Mouse (Mus musculus) heart, postnatal 25 days (tissue): ENCODE results near the gene Brpf3. TPM values are rescaled to one million over a fixed set of nuclear protein-coding genes. Genes with fewer than 3 reads are reported as not detected.

Experiments used
- DNase-seq: peaks from one replicate; pipeline ENCODE4 v3.0.0; 2022; ENCODE audit warnings: low spot score
- intact Hi-C: fragments of 180-260 bp; cut with DNase I; formaldehyde crosslinking; loops from one replicate; pipeline ENCODE4 v1.15.1; 2025
- total RNA-seq, 2 experiments: library from RNA; stranded (reverse); gene quantifications; 2 replicates each; pipeline ENCODE4 v1.2.3; 2021

Brpf3 gene
- total RNA-seq, 2 experiments from 2014 or later, result 12.4 to 16.2 TPM

DNA sequence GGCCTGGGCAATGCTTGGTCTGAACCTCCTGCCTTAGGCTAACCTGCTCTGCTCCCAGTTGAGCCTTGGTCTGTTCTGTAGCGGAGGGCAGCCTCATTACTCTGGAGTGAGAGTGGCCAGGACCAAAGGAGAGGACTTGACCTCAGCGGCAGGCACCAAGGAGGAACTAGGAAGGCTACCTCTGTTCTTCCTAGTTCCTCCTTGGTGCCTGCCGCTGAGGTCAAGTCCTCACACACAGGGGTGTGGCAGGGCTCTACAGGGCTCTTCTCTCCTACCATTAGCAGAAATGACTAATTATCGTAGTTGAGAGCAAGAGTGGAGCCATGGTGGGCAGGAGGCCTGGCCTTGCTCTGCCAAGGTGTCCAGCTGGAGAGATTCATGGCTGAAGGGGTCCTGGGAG, 66.5 kb downstream of the Brpf3 start:
- intact Hi-C loops, result no loop called here

DNA sequence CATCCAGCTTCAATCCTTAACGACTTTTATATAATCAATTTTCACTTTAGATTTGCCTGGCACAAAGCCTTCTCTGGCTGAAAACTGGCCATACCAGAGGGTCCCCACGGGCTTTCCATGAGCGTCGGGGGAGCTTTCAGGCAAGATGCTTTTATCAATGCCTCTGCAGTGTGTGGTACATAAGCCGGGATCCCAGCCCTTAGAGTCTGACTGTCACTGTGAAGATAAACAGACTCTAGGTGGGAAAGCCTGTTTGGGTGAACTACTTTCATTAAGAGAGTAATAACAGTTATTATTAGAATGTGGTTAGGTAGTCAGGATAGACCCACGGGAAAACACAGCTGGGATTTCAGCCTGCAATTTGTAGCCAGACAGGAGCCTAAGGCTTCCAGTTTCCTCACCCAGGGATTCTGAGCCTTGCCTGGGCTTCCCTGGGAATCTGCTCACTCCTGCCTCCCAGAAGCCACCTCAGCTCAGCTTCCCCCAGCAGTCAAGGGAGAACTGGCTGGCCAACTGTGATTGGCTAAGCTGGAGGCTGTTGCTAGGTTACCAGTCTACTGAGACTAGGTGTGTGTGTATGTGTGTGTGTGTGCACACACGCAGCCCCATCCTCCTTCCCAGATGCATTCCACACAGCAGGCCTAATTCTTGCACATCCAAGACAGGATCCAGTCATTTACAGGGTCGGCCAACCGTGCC, 68.7 kb downstream of the Brpf3 start:
- no peak for DNase-seq
- intact Hi-C loops, result no loop called here

More for the DNA sequence above, 66.5 kb downstream of the Brpf3 start:
- DNase-seq, result no peak

DNA sequence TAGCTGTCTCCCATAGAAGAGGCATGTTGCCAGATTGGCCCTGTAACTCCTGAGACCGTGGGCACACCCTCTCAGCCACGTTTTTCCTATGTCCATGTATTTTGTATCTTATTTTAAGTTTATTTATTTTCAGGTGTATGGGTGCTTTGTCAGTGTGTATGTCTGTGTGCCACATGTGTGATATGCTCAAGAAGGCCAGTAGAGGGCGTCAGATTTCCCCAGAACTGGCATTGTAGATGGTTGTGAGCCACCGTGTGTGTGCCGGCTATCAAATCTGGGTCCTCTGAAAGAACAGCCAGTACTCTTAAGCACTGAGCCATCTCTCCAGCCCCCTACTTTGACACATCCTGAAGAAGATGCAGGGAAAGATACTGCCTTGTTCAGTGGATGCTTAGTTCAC, 69.5 kb downstream of the Brpf3 start:
- no peak for DNase-seq
- intact Hi-C loops, result no loop called here

DNA sequence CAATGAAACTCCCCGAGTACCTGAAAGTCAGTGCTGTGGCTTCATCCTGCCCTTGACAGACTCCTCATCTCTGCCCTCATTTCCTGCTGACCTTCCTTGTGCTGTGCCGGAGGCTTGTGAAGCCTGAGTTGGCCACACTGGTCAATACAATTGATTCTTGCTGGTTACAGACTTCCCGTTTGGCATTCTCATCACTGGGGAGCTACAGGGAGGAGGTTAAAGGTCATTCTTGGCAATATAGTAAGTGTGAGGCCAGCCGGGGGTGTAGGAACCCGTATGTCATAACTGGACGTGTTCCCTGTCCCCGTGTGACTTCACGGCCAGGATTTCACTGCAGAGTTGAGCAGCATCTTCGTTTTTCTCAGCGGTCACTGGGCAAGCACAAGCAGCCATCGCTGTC, 70.9 kb downstream of the Brpf3 start:
- intact Hi-C loops, result no loop called here
- DNase-seq, result no peak

DNA sequence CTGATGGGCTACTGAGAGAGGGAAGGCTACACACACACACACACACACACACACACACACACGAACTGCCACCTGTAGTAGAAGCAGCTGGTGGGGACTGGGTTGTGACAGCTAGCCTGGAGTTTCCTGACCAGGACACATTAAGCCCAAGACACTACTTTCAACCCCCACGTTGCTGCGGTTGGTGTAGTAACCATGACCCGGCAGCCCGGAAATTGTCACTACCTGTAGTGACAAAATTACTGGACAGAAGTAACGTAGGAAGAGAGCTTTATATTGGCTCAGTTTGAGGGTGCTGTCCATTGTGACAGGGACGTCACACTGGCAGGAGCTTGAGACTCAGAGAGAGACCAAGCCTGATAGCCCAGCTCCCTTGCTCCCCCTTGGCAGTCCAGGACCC, 71.4 kb downstream of the Brpf3 start:
- intact Hi-C loops, result no loop called here
- DNase-seq, result no peak

DNA sequence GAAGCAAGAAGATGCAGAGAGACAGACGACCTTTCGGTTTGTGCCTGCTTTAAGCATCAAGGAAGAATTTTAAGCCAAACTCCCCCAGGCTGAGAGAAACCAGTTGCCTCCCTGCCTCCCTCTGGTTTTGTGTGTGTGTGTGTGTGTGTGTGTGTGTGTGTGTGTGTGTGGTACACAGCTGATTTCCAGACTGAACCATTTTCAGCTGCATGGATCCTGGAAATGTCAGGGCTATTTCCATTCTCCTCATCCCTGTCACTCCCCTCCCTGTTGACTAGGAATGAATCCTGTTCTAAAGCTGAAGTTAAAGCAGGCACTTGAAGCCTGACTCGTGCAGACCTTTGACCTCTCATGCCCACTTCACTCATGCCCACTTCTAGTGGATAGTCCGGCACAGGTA, 73.3 kb downstream of the Brpf3 start:
- DNase-seq, result no peak
- intact Hi-C loops, result no loop called here

DNA sequence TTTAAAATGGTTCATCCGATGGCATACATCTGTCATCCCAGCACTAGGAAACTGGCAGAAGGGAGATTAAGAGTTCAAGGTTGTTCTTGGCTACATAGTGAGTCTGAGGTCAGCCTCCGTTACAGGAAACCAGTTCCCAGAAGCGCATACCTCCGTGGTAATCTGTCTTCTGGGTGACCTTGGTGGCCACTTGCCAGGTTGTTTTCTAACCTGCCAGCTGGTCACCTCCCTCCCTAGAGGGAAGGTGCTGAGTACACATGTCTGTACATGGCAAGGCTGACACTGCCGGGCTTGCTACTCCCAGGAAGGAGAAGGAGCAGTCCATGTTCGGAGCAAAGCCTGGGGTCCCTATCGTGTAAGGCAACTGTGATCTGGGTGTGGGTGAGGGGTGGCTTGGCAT, 73.9 kb downstream of the Brpf3 start:
- peak; percentile 36 for DNase-seq
- intact Hi-C loops, result no loop called here

DNA sequence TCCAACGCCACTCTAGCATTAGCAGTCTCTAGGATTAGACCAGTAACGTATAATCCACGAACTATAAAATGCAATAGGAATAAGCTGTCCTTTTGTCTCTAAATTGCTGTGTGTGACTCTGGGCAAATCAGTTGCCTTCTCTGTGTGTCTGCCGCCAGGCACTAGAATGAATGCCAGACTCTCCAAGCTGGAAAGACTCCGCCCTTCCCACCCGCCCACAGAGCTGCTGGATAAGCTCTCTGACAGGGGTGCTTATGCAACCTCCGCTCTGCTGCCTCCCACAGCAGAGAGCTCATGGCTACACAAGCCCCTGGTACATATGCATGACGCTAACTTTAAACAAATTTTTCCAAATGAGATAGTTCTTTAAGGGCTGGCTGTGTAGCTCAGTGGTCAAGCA, 74.4 kb downstream of the Brpf3 start:
- peak; percentile 29 for DNase-seq
- intact Hi-C loops, result no loop called here

DNA sequence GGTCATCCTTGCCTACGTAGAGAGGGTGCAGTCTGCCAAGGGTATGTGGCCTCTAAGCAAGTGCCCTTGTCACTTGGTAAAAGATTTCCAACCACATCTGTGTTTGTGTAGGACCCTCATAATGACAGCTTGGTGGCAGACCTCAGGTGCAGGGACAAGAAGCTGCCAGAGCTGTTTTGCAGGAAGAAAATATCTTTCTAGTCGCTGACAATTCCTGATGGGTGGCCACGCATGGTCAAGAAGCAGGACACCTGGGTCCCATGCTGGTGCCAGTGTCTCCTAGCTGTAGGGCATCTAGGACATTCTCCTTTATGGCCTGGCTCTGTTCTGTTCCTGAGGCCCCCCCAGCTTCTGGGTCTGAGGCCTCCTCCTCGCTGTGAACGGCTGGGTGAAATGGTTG, 75.4 kb downstream of the Brpf3 start:
- no peak for DNase-seq
- intact Hi-C loops, result no loop called here

DNA sequence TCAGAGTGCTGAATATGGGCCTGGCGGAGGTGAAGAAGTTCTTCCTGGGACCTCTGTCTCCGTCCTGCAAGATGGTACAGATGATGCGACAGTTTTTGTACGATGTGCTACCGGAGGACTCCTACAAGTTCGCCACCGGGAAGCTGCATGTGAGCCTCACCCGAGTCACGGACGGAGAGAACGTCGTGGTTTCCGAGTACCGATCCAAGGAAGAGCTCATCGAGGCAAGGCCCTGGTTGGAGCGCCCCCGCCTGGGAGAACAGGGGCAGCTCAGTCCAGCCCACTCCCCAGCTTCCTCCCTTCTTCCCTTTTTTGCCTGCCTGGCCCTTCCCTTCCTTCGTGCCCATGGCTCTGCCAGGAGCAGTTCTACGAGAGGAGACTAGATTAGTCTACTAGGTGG, 75.9 kb downstream of the Brpf3 start:
- intact Hi-C loops, result no loop called here
- DNase-seq, result no peak

DNA sequence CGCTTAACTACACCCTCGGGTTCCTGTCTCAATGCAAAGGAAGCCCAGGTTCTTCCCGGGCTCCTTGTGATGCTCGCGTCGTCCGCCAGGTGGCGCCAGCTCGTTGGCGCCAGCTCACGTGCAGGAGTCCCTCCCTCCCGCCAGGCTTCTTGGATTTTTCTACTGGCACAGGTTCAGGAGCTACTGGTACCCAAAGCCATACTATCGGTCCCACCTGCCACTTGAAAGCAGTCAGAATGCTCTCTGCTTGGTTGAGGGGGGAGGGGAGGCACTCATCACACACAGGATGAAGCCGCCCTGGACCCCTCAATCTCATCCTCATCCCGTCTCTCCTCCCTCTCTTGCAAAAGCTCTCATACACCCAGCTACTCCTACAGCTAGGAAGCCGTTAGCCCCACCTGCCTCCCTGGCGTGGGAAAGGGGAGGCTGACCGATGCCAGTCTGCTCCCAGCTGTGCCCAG, 79.1 kb downstream of the Brpf3 start:
- no peak for DNase-seq
- intact Hi-C loops, result no loop called here

DNA sequence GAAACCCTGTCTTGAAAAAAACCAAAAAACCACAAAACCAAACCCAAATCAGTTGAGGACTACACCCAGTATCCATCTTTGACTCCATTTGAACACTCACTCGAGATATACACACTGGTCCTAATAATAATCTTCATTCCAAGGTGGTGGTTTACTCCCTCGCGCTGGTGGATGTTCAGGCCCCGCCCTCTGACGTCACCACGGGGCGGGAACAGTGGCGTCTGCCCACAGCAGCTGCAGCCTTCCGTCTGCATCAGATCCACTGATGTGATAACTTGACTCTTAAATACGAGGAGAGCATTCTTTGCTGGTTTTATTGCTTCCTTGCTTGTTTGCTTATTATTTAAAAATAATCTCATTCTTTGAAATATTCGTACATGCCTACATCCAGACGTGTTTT, 81.4 kb downstream of the Brpf3 start:
- intact Hi-C loops, result loop anchor here (2.0 kb wide), 1 partner anchor 44 kb away; no protein-coding TSS in a partner anchor
- no peak for DNase-seq

DNA sequence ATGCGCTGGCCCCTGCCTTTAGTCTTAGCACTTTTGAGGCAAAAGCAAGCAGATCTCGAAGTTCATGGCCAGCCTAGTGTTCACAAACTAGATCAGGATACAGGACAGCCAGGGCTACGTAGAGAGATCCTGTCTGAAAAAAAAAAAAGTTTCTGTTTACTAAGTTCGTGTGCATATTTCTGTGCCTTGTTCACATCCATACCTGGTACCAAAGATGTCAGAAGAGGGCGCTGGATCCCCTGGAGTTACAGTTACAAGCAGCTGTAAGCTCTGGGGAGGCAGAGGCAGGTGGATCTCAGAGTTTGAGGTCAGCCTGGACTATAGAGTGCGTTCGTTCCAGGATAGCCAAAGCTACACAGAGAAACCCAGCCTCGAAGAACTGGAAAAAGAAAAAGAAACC, 81.9 kb downstream of the Brpf3 start:
- intact Hi-C loops, result loop anchor here (2.0 kb wide), 1 partner anchor 44 kb away; no protein-coding TSS in a partner anchor

DNA sequence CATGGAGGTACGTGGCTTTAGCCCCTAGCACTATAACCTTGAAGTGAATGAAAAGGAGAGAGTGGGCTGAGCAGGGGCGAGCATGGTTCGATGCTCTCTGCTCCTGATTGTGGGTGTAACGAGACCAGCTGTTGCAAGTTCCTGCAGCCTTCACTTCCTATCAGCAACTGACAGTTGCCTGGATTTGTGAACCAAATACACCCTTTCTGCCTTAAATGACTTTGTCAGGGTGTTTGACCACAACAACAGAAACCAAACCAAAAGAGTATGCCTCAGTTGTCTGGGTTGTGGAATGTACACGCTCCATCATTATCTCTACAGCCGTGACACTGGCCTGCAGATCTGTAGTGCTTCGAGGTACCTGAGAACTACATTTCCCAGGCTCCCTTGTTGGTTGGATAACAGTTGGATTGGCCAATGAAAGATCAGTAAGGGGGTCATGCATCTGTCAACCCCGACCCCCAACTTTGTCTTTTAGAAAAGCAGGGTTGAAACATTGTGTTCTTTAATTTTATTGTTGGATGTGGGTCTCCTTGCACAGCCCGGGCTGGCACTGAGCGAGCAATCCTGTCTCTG, 83.1 kb downstream of the Brpf3 start:
- intact Hi-C loops, result loop anchor here (2.0 kb wide), 1 partner anchor 43 kb away; no protein-coding TSS in a partner anchor
- no peak for DNase-seq

More for the DNA sequence above, 81.9 kb downstream of the Brpf3 start:
- no peak for DNase-seq

DNA sequence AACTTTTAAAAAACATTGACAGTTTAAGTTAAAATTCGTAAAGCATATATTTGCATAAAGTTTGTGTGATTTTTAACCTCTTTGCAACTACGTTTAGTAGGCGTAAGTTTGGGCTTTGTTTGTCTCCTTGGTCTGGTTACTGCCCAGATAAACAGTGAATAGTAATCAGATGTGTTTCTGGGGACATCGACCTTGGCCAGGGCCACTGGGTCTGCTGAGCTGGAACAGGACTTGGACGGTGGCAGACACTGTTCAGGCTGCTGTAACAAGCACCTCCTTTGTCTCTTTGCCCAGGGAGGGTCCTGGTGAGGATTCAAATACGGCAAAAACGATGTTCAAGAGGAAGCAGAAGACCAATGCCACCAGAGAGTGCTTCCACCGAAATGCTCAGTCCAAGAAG, 84.3 kb downstream of the Brpf3 start:
- no peak for DNase-seq
- intact Hi-C loops, result no loop called here

DNA sequence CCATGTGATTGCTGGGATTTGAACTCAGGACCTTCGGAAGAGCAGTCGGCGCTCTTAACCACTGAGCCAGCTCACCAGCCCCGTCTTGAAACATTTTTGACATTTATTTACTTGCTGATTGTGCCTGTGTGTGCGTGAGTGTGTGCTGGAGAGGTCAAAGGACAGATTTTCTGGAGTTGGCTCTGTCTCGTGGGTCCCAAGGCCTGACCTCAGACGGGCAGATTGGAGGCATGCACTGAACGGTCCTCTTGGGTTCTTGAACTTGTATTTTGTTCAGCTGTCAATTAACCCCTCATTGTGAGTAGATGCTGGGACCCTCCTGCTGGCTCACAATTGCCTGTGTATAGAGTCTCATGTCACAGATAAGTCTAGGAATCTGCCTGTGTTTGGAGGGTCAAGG, 85.4 kb downstream of the Brpf3 start:
- no peak for DNase-seq
- intact Hi-C loops, result no loop called here

Other genes starting within 250 kb of the Brpf3 start
- not detected for gene Clps, start 240.3 kb upstream of the Brpf3 start, total RNA-seq
- not detected for gene Lhfpl5, start 225.4 kb upstream of the Brpf3 start, total RNA-seq
- gene Srpk1, start 178.4 kb upstream of the Brpf3 start, total RNA-seq, result 10 to 100 TPM; 32.6 to 35.5 TPM
- gene Slc26a8, start 110.9 kb upstream of the Brpf3 start, total RNA-seq, result under 1 TPM; 0.16 to 0.78 TPM
- 10 to 100 TPM; 55.0 to 55.8 TPM for gene Mapk14, start 109.8 kb upstream of the Brpf3 start, total RNA-seq
- gene AC170998.1, start 75.0 kb upstream of the Brpf3 start, total RNA-seq, result under 1 TPM in 1 of 2 experiments, not detected in 1; 0.88 TPM
- gene Mapk13, start 31.8 kb upstream of the Brpf3 start, total RNA-seq, result under 1 TPM; 0.17 to 0.18 TPM
- gene Pnpla1, start 57.3 kb downstream of the Brpf3 start, total RNA-seq, result not detected
- gene 4930539E08Rik, start 114.2 kb downstream of the Brpf3 start, total RNA-seq, result under 1 TPM; 0.05 to 0.50 TPM
- gene Pxt1, start 142.8 kb downstream of the Brpf3 start, total RNA-seq, result under 1 TPM in 1 of 2 experiments, not detected in 1; 0.42 TPM
- gene Kctd20, start 150.9 kb downstream of the Brpf3 start, total RNA-seq, result 10 to 100 TPM; 54.9 to 64.2 TPM
- gene Stk38, start 206.9 kb downstream of the Brpf3 start, total RNA-seq, result 10 to 100 TPM; 32.8 to 38.2 TPM
- 10 to 100 TPM; 68.9 to 75.4 TPM for gene Srsf3, start 231.5 kb downstream of the Brpf3 start, total RNA-seq